Mouse (Mus musculus) cortical plate, adult 2 months (tissue): ENCODE results near the gene Pi4k2a. TPM values are rescaled to one million over a fixed set of nuclear protein-coding genes. Genes with fewer than 3 reads are reported as not detected.

Experiments used
- H3K27ac ChIP-seq: fragments of 200-500 bp; 2 replicates; pipeline ENCODE4 v1.5.1; 2012; ENCODE audit warnings: low read length, control low read depth, inconsistent platforms; ENCODE audit not compliant: insufficient read depth
- H3K4me1 ChIP-seq: fragments of 200-500 bp; 2 replicates; pipeline ENCODE4 v1.6.1; 2011; ENCODE audit warnings: low read length; ENCODE audit not compliant: control insufficient read depth, insufficient read depth
- H3K4me3 ChIP-seq: fragments of 200-500 bp; 2 replicates; pipeline ENCODE4 v1.5.1; 2011; ENCODE audit warnings: mild to moderate bottlenecking, low read length, control low read depth; ENCODE audit not compliant: insufficient read depth
- CTCF ChIP-seq: fragments of 200-500 bp; IDR thresholded peaks from 2 replicates; pipeline ENCODE4 v1.5.1; 2011; ENCODE audit warnings: mild to moderate bottlenecking, control low read depth, low read length; ENCODE audit not compliant: insufficient read depth; ENCODE audit errors: extremely low read depth
- POLR2A ChIP-seq: fragments of 200-500 bp; IDR thresholded peaks from 2 replicates; pipeline ENCODE4 v1.6.1; 2011; ENCODE audit warnings: mild to moderate bottlenecking, low read length, control low read depth; ENCODE audit not compliant: insufficient read depth; ENCODE audit errors: extremely low read depth
- polyA plus RNA-seq: library from polyadenylated mRNA; depleted of rRNA; stranded (reverse); fragments of >200 nt; gene quantifications from 2 replicates; pipeline ENCODE4 v1.2.3, GENCODE M21; 2012; rRNA removed

The Pi4k2a gene
- 56.8 and 57.0 TPM in 2 replicates for polyA plus RNA-seq

DNA sequence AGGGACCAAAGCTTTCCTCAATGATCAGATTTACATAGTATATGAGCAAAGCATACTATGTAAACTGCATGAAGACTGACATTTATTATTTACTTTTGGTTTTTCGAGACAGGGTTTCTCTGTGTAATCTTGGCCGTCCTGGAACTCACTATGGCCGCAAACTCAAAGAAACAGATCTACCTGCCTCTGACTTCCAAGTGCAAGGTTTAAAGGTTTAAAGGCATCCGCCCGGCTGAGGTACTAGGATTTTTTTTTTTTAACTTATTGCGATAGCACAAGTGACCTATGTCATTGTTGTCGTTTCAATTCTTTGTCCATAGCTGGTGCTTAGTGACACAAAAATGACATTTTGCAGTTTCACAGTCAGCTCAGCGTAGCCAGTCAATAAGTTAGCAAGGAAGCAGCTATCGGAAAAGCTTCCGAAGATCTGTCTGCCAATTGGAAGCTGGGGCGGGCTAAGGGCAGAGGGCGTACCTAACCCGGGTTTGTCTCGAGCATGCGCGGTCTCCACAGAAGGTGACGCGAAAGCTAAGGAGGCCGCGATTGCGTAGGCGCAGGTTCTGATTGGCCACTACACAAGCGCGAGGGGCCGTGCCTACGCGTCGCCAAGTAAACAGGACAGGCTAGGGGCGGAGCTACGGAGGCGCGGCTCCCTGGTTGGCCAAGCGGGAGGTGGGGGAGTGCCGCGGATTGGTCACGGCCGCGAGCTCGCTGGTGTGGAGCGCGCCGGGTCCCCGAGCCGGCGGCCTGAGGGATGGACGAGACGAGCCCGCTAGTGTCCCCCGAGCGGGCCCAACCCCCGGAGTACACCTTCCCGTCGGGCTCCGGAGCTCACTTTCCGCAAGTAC, at the start of gene Pi4k2a:
Gene Pi4k2a (plus strand): TSS at position 723 of the 848 bp plus-strand sequence.
- TF ChIP-seq CTCF (no peak), POLR2A (peak; percentile 79)
- Histone ChIP-seq H3K27ac (peak within 1 kb of the TSS; percentile 0; the same call in 1 of the 2 replicates), H3K4me3 (peak within 1 kb of the TSS; percentile 37), H3K4me1 (peaks cover 1% of the 10 kb centered on the region; the same call in 1 of the 2 replicates)

DNA sequence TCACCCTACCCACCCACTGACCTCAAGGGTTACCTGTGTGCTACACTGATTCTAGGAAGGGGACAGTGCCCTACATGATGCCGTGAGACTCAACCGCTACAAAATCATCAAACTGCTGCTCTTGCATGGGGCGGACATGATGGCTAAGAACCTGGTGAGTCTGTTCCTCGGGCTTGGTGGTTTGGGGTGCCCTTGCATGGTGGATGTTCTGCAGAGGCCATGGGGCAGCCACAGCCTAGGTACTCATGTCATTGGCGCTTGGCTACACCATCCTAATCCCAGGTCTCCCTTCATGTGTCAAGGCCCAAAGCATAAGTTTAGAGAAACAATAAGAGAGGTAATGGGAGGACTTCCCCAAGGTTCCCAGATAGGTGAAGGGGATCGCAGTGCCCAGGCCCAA, 46.3 kb upstream of the Pi4k2a start:
- Histone ChIP-seq H3K4me3 (no peak overlapping the region), H3K27ac (no peak overlapping the region), H3K4me1 (no peaks in the 10 kb centered on the region)
- TF ChIP-seq CTCF: no peak
- TF ChIP-seq POLR2A: no peak

DNA sequence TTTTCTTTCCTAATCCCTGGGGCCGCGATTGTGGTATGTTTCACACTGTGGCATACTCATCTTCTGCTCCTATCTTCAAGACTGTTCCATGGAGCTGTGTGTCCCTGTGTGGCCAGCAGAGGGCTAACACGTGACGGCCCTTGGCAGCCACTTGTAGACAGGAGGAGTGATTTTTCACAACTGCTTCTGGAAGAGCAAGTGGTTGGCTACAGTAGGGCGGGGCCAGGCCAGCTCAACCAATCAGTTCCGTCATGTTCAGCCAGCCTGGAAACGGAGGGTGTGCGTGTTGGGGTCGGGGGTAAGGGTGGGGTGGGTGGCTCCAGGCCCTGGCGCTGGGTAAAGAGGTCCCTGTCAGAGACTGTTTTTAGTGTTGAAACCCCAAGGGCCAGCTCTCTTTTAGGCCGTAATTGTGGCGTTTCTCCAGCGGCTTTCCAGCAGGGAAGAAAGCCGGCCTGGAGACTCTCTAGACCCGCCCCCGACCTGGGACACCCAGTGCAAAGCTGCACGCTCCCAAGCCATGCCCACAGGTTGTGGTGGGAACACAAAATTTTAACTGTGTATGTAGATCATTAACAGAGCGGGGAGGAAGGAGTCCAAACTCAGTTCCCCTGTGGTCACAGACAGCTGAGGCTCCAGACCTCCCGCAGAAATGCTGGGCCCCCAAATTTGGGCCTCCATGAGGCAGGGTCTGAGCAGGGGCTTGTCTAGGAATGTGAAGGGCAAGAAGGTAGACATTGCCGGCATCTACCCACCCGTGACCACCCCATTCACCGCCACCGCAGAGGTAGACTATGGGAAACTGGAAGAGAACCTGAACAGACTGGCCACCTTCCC, 44.8 kb upstream of the Pi4k2a start, which contains the start of gene Hoga1:
Gene Hoga1 (plus strand): TSS at position 342 of the 834 bp plus-strand sequence.
- no peak within 1 kb of the TSS for H3K4me3 ChIP-seq
- H3K4me1 ChIP-seq: no peaks in the 10 kb centered on the region
- no peak within 1 kb of the TSS for H3K27ac ChIP-seq
- TF ChIP-seq CTCF (peak; percentile 42), POLR2A (no peak)

DNA sequence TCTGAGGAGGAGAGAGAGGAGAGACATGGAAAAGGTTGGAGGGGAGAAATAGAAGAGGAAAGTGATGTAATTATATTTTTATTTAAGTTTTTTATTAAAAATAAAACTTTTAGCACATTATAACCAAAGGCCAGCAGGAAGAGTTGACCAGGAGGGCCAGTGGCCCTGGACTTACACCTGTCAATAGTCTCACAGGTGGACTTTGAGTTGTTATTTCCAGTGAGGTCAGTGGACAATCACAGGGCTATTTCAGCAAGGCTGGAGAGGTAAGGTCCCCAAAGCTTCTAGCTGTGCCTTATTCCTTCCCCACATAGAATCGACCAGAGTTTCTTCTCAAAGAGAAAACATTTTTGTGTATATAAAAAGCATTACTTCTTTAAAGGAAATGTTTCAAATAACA, 40.0 kb upstream of the Pi4k2a start:
- Histone ChIP-seq H3K4me1 (no peaks in the 10 kb centered on the region), H3K4me3 (no peak overlapping the region), H3K27ac (no peak overlapping the region)
- no peak for TF ChIP-seq CTCF
- TF ChIP-seq POLR2A: no peak

DNA sequence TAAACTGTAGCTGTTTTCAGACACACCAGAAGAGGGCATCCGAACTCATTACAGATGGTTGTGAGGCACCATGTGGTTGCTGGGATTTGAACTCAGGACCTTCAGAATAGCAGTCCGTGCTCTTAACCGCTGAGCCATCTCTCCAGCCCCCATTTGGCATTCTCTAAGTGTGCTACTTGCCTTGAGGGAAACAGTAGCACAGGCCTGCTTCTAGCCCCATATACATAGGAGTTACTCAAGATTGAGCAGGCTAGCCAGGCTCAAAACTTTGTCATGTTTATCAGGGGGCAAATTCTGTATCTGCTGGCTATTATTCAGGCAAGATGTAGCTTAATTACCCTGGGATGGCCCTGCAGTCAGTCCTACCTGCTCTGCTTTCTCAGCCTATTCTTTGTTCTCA, 38.9 kb upstream of the Pi4k2a start:
- no peak overlapping the region for H3K27ac ChIP-seq
- TF ChIP-seq CTCF: no peak
- no peak for TF ChIP-seq POLR2A
- H3K4me3 ChIP-seq: no peak overlapping the region
- H3K4me1 ChIP-seq: no peaks in the 10 kb centered on the region

DNA sequence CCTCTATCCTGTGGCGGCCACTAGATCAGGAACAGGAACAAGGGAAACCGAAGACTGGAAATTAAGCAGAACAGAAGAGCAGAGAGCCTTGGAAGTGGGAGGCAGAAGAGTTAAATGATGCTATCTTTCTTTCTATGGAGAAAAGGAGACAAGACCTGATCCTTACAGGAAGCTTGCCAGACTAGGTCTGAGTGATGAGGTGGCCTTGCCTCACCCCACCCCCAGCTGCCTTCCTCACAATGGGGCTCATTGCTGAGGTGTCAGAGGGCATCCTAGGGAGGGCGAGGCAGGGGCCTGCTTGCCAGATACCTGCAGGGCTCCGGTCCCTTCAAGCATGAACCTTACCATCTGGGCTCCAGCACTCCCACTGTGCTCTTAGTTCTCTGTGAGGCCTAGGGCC, 38.3 kb upstream of the Pi4k2a start, which contains the start of gene 4933411K16Rik:
Gene 4933411K16Rik (plus strand): TSS at position 301 of the 400 bp plus-strand sequence.
- no peak within 1 kb of the TSS for H3K27ac ChIP-seq
- H3K4me1 ChIP-seq: no peaks in the 10 kb centered on the region
- TF ChIP-seq CTCF (no peak), POLR2A (no peak)
- H3K4me3 ChIP-seq: no peak within 1 kb of the TSS

DNA sequence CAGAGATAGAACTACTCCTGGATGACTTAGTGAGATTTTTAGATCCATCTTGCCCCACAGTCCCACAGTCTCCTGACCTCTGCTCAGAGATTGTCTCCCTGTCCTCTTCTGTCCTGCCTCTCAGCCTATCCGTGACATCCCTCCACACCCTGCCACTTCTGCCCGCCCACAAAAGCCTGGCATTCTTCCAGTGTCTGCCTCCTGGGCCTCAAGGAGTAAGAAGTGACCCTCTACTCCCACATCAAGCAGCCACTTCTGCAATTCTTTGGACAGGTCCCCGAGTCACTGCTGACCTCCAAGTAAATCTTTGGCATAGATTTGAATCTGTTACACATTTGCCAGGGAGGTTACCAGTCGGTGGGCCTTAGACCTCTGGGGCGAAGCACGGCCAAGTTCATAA, 36.0 kb upstream of the Pi4k2a start:
- Histone ChIP-seq H3K4me3 (no peak overlapping the region), H3K27ac (no peak overlapping the region), H3K4me1 (no peaks in the 10 kb centered on the region)
- TF ChIP-seq CTCF: no peak
- TF ChIP-seq POLR2A: no peak

DNA sequence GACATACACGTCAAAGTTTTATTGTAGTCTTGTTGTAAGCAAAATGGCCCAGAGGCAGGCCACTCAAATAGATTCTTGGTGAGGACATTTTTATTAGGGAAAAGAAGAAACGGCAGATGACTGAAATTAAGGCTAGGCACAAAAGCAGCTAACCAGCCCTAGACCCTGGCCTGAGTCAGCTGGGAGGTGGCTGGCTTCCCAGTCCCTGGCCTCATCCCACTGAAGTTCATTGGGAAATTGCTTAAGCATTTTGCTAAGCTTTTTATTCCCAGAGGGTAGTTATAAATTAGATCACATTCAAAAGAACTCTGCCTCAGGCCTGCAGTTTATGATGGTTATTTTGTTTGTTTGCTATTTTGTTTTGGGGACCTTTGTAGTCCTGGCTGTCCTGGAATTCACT, 34.4 kb upstream of the Pi4k2a start:
- no peaks in the 10 kb centered on the region for H3K4me1 ChIP-seq
- H3K4me3 ChIP-seq: no peak overlapping the region
- no peak overlapping the region for H3K27ac ChIP-seq
- TF ChIP-seq POLR2A (no peak), CTCF (no peak)

DNA sequence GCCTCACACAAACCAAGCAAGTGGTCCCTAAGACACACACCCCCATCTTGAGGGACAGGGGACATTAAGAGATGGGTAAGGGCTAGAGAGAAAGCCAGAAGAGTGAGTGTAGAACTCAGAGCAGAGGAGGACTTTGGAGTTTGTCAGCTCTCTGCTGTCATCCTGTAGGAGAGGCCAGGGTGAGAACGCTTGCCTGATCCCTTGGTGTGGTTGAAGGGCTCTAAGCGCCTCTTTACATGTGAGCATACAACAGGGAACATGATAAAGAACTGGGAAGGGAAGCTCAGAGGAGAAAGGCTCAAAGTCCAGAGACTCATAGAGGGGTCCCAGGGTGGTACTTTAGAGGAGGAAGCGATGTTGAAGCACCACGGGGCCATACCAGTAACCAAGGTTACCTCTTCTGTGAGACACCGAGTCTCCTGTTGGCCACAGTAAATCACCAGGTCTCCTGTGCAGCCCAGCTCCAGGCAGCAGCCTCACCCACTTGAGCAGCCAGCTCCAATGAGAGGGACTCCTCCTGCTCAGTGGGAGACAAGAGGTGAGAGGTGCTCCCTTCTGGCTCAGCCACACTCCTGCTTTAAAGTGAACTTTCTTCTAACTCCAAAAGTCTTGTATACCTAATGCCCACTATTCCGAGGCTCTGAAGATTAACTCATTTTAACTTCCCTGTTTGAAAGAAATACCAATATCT, 33.4 kb upstream of the Pi4k2a start:
- no peak for TF ChIP-seq POLR2A
- no peak for TF ChIP-seq CTCF
- Histone ChIP-seq H3K4me3 (no peak overlapping the region), H3K4me1 (no peaks in the 10 kb centered on the region), H3K27ac (no peak overlapping the region)

DNA sequence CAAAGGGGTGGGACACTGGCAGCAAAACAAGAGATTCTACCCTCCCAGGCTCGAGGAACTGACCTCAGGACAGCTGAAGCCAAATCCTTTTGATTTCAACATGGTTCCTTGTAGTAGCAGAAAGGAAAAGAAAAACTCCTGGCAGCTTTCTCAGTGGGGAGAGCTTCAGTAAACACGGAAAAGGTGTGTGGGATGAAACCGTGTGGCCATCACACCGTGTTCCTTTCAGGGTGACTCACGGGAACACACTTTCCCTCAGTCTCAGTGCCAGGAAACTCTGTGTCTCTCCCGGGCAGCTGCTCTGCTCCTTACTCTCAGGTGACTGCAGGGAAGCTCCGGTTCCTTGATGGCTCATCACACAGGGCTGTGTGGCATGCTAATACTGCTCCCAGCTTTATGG, 31.8 kb upstream of the Pi4k2a start:
- Histone ChIP-seq H3K27ac (no peak overlapping the region), H3K4me3 (no peak overlapping the region), H3K4me1 (no peaks in the 10 kb centered on the region)
- TF ChIP-seq CTCF: no peak
- TF ChIP-seq POLR2A: no peak
